Mouse (Mus musculus) lung, postnatal 10 days (tissue): ENCODE data around the gene Xpc.

Experiments used
- DNase-seq: peaks from one replicate; pipeline ENCODE4 v3.0.0; 2021

Xpc gene

DNA sequence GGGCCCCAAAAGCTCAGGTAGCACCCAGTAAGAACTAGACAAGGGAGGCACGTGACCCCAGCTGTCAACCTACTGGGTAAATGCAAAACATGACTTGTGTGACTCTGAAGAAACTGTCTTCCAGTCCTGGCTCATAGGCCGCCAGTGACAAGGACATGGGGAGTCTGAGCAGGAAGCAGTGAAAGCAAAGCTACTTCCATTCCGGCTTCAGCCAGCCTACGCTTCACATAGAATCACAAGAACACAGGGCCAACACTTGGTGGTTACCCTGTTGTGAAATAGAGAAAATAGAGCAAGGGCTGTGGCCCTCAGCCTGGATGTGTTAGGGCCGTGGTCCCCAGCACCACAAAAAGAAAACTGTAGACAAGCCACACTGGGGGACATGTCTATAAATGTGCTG is 7.1 kb upstream of the Xpc start:
- no peak for DNase-seq

DNA sequence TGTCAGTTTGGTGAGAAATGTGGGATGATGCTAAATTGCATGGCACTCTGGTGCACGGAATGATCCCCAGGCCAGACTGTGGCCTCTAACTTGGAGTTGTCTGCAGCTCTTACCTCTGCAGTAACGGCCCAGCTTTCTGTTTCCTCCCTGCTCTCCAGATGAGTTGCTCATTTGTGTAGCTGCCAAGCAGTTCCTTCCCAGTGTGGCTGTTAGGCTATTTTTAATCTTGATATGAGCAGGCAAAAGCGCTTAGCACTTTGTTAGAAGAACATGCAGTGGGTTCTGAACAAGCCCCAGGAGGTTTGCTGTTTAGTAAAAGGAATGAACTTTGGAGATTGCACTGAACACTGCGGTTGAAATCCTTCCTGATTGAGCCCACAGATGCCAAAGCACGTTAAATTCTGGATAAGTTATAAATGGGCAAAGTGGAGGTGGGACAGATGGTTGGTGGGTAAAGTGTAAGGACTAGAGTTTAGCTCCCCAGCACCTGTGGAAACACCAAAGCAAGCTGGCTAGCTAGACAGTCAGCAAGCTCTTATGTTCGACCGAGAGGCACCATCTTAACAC is 2.8 kb upstream of the Xpc start:
- DNase-seq: no peak

DNA sequence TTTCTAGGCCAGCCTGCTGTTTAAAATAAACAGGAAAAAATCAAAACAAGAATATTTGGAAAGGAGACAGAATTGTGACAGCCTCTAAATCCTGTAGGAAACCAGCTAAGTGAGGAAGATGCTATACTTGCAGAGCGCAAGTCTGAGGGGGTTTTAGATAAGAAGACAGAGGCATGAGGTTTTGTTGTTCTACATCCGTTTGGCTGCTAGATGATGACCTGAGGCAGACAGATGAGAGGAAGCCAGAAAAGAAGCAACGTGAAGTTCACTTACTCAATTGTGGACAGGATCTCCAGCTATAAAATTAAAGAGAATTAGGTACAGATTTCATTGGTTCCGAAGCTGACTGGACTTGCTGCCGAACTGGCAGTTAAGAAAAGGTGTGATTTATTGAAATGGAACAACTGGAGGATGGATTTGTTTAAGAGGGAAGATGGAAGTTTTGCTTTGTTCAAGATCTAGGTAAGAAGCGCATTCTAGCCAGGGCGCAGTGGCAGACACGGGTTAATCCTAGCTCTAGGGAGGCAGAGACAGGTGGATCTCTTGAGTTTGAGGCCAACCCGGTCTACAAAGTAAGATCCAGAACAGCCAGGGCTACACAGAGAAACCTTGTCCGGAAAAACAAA is 838 bp downstream of the Xpc start:
- DNase-seq: peak; percentile 11

DNA sequence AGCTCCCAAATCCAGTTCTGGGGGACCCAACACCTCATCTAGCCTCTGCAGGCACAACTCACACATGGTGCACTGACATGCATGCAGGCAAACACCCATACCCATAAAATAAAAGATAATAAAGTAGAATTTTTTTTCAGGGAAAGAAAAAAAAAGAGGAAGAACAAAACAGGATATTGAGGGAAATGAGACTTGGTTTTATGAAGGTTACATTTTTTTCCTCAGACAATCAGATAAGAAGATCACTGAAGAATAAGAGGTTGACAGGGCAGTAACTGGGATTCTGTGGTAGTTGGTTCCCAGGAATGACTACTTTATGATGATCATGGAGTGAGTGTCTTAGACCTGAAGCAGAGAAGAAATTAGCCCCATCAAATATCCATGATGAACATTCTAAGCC is 1.6 kb downstream of the Xpc start:
- DNase-seq: no peak

DNA sequence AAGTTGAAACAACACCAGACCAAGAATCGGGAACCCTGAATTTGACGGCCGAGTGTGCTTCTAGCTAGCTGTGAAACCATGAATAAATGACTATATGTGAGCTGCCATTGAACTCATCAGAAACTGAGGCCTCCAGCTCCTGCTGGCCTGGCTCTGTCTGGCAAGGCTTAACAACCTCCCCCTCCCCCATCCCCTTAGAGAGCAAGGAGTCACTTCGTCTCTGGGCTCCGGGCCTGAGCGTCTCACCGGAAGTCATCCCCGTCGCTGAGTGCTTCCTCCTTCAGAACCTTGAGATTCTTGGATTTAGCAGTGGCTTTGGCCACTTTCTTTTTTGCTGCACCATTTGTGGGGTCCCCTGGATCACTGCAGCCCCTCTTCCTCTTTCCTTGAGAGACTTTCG is 5.5 kb downstream of the Xpc start:
- DNase-seq: peak; percentile 34

DNA sequence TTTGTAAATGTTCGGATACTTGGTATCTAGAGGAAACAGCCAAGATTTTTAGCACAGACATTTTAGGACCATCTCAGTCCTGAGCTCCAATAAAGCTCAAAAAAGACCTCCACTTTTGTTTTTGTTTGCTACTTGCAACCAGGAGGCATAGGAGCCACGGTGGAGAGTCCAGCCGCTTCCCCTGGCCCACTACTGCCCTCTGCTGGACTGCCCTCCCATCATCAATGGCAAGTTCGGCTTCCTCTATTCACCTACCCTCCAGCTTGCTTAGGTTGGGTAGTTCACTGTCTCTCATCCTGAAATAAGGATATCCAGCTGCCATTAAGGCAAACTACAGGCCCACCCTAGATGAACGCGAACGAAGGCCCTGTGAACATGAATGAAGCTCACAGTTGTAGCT is 6.4 kb downstream of the Xpc start:
- peak; percentile 86 for DNase-seq

DNA sequence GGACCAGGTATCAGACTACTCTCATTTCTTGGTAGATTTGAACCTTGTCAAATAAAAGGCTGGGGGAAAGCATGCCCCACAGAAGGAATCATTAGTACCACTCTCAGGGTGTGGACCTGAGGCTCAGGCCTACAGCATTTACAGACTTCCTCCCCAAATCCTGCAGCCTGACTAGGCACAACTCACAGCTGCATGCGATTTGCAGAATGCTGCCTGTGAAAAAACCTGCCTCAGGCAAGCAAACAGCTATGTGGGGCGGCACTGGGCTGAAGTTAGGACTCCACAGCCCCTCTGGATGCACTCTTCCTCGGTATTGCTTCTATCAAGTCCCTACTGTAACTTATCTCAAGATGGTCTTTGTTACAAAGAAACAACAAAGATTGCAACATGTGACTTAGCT is 7.6 kb downstream of the Xpc start:
- no peak for DNase-seq

DNA sequence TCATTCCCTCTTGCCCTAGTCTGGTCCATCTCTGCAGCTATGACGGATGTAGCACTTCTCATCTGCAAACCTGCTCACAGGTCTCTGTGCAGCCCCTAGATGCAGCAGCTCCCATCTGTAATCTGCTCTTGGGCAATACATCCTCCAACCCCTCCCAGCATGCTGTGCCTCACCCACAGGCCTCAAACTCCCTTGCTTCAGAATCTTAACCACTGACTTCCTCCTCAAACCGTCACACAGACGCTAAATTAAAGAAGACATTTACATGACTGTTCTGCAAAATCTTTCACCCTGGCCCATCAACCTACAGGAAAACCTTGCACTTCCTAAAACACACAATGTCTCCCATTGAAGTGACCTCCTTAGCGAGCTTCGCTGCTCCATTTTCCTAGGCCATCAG is 9.7 kb downstream of the Xpc start:
- DNase-seq: no peak

DNA sequence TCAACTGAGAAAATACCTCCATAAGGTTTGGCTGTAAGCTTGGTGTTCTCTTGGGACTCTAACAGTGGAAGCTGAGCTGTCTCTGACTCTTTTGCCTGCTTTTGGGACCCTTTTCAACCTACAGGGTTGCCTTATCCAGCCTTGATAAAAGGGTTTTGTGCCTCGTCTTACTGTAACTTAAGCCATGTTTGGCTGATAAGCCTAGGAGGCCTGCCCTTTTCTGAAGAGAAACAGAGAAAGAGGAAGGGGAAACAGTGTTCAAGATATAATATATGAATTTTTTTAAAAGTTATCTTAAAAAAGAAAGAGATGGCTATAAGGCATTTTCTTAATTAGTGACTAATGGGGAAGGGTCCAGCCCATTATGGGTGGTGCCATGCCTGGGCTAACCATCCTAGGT is 12.4 kb downstream of the Xpc start:
- DNase-seq: no peak

DNA sequence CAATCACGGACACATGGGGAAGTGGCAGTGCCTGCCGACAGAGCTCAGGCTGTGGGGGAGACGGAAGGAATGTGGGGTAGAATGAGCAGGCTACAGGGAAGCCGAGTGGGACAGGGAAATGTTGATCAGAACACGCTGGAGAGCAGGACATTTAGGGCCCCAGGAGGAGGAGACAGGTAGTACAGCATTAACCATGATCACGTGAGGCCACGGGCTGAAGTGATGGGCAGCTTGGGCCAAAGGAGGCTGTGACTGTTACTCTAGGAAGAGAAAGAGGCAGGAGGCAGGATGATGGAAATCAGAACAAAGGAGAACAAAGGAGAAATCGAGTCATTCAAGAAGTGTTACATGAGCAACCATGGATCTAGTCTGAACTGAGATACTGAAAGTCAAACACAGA is 21.2 kb downstream of the Xpc start:
- DNase-seq: no peak

DNA sequence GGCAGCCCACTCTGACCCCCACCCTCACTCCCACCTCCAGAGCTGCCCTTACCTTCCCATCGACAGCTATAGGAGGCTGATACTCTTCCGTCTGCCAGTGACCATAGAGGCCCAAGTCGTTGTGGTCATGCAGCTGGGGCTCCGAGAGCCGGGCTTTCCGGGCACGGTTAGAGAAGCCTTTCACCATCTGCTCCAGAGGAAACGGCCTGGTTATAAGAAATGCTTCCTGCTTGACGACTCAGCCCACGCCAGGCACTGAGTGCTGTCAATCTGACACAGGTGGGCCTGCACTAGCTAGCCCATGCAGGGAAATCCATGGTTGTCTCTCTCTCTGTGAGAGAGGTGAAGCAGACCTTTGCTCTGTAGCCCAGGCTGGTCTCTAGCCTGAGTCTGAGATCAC is 22.6 kb downstream of the Xpc start:
- DNase-seq: no peak

DNA sequence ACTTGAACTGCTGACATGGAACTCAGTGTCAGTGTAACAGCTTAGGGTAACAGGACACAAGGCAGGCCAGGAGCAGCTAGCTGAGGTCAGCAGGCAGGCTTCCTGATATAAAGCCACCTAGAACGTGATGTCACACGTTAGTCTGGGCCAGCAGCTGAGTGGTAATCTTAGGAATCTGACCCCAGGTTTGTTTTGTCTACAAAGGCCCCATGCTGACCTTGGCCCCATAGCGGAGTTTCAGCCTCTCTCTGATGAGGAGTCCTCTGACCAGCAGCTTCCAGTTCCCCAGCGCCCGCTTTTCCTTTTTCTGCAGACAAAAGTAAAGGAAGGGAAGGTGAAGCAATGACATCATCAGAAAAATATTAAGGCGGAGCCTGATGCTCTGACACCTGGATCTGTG is 24.7 kb downstream of the Xpc start:
- DNase-seq: no peak

DNA sequence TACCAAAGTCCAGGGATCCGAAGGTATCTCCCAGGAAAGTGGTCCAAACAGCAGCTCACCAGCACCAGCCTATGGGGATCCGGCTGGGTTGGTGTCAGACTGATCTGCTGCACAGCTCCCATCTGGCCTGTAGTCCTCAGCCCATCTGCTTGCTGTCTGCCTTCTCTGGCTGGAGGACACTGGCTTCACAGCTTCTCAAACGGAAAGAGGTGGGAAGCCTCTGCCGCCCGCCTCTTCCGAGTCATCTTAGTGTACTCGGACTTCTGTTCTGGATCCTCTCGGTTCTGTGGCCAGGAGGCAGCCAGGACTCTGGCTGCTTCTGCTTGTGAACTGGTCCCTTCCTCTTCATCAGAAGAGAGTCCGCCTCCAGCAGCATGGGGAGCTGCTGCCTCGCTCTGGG is 25.8 kb downstream of the Xpc start:
- DNase-seq: no peak

DNA sequence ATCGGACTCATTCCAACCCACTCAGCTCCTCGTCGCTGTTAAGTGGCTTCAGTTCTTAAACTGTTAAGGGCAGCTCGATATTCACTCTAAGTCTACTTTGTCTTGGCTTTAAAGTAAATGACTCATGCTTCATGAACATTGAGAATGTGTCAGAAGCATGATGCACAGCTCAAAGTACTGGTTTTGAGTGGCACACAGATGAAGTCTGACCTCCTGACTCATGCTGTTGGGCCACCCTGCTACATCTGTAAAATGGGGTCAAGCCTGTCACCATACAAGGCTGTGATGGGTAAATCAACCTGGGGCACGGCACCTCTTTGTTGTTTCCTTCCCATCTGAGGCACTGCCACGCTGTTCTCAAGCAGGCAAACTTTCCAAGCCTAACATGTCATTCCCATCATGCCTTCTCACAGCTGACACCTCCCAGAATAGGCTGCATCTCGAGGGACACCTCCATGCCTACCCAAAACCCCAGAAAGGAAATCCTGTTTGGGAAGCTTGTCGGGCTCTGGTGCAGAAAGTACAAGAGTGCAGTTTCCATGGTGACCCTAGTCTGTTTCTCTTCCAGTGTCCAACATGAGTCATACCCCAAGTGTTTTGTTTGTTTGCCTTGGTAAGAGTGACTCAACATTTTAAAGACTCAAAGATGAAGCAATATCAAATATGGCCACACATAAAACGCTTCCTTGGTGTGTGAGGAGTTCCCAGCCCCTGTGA is 27.0 kb downstream of the Xpc start:
- peak; percentile 78 for DNase-seq

DNA sequence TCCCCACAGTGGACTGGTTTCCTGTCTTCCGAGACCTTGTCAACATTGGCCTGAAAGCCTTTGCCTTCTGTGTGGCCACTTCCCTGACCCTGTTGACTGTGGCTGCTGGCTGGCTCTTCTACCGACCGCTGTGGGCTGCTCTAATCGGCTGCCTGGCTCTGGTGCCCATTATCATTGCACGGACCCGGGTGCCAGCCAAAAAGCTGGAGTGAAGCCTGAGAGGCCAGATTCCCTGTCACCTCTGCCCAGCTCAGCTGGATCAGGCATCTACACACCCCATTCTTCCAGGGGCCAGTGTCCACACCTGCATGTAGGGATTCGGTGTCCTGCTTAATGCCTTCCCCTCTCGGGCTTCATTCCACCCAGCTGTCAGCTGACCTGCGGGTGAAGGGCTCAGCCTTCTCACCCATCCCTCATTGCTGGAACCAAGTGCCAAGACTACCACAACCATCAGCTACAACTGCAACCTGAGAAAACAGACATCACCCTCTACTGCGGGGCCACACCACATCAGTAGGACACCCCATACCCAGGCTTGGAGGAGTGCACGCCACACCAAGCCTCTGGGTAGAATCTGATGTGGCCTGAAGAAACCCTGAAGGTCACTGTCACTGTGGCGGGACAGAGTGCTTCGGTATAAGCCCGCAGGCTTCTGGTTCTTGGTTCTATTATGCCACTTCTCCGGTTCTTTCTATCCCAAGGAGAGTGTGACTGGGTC is 28.8 kb downstream of the Xpc start:
- DNase-seq: no peak

DNA sequence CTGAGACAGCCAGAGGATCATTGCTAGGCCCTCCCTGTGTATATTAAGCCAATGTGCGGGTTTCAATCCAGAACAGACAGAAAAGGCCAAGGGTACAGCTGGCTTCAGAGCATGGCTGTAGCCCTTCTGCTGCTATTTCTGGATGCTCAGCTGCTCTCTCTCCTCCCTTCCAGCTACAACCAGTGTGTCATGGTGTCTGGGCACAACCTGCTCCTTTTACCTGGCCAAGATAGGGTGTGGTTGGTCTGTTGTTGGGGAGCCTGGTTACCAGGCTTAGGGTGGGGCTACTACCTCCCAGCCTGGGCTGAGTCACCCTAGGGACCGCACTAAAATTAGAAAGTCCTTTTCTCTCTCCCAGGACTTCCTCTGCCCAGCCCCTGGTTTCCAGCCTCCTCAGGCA is 32.3 kb downstream of the Xpc start:
- DNase-seq: no peak

DNA sequence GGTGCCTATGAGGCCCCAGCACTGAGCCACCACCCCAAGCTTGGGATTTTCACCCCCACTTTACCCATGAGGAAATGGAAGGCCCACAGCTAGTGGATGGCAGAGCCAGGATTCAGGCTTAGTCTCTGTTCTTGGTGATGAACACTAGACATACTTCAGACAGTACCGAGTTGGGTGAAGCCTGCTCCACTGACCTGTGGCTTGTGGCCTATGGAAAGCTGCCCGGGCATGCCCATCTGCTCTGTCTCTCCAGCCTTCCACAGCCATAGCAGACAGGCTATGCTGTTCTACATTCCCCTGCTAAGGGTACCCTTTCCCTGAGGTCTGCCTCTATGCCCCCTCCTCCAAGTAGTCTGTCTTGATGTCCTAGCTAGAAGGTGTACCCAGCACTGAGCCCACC is 39.1 kb downstream of the Xpc start:
- DNase-seq: no peak

DNA sequence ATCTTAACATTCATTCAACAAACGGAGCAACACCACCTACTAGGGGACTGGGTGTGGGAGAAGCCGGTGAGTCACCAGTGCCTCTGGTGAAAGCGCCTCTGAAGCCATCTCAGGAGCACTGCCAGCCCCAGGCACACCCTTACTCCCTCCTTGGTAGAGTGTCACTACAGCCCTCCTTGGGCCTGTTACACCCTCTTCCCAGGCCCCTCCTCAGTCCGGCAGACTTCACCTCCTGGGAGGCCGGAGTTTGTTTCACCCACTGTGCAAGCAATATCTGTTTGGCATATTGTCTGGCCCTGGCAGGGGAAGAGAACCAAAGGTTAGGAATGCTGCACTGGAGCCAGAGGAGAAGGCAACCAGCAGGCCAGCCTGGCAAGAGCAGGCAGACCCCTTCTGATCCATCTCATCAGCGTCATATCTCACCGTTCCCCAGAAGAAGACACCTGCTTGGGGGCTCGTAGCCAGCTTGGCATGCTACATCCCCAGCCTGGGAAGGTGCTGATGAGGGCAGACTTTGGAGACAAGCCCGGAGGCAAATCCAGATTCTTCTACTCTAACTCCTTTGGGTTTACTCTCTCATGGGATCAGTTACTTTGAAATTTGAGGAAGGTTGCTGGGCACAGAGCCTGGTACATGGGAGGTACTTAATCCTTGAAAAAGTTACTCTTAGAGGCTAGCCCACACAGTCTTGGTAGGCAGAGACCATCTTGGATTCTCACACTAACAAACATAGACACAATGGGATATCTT is 41.1 kb downstream of the Xpc start:
- peak; percentile 34 for DNase-seq

DNA sequence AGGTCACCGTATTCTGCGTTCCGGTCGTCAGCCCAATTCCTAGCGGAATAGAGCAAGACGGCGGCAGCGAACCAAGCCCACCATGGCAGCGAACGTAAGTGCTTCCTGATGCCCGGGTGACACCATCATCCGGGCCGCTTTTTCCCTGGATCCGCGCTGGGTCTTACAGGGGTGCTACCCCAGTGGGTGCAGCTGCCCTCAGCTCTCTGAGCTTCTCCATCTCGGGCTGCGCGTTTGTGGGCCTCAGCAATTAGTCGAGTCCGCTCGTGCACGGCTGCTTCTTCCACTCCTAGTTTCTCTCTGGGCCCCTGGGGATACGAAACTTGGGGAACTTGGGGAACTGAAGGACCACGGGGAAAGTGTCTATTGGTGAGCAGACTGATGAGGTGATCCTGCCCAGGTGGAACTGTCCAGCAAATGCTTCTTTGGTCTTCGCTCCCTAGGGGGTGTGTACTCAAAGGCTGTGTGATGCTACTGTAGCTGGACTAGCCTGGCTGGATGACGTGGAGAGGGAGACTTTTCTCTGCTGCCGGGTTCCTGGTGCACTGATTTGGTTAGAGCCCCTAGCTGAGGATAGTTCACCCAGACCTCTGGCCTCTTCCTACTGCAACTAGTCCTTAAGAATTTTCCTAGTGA is 41.8 kb downstream of the Xpc start:
- DNase-seq: peak; percentile 13

DNA sequence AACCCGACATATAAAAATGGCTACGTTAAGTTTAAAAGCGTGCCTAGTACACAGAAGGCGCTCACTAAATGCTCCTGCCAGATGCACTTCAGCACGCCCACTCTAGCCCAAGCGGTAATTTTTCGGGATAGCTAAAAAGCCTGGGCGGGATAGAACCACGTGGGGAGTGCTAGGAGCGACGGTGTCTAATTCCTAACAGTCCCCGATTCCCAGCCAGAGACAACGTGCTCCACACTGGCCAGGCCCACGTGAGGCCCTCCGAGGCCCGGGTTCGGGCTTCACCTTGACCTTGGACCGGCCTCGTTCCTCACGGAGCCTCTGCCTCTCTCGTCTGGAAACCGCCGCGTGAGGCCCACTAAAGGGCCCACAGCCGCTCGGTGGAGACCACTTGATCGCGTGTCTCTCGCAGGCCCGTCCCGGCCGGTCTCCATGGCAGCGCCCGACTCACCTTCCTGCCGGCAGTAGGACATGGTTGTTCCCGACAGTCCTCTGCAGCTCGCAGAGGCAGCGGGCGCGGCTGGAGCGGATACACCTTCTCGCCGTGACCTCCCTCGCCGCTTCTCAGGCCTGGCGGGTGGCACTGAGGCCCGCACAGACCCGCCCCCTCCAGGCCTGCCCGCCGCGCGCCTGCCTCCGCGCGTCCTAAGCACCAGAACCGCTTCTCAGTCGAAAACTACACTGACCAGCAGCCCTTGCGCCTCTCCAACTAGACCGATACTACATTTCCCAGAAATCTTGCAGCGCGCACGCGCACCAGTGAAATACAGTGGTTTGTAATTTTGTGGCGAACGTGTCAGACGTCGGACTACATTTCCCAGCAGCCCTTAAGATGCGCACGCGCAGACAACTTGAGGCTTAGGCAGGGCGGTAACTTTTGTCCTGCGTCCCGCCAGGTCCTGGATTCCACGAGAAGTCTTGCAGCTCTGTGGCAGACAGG is 42.6 kb downstream of the Xpc start, which contains the start of the genes Chchd4 and Tmem43:
TSS of gene Chchd4 (minus strand) at position 679 of the 937 bp plus-strand sequence.
TSS of gene Tmem43 (plus strand) at position 836 of the 937 bp plus-strand sequence.
- peak; percentile 100 for DNase-seq

DNA sequence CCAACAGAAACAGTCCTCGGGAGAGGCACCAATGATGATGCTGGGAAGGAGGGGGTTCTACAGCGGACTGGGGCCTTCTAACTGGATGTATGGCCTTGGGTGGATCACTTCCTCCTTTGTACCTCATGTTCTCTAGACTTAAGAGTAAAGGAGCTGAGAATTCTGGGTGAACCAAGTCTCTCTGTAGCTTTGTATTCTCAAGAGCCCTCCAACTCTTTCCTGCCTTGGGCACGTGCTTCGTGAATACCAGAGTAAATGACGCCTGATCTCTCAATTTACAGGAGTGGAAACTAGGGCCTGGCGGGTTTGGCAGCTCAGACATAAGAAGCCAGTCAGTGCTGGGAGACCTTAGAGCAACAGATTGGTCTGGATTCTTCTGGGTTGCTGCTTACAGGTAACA is 43.4 kb downstream of the Xpc start:
- no peak for DNase-seq
